Mouse (Mus musculus) midbrain, embryonic 16.5 days (tissue): Measurements from ENCODE around the gene Sf1. TPM values are rescaled to one million over a fixed set of nuclear protein-coding genes. Genes with fewer than 3 reads are reported as not detected.

Experiments used
- ATAC-seq: fragments of 200-750 bp; cut with Nextera tagmentation; 2 replicates; pipeline ENCODE4 v1.8.0; 2017; ENCODE audit warnings: moderate TSS enrichment
- H3K27ac ChIP-seq: fragments of 300-500 bp; sonication (generic); 2 replicates; pipeline ENCODE4 v1.5.1; 2014; ENCODE audit warnings: mild to moderate bottlenecking, low read length, mixed read lengths
- H3K27me3 ChIP-seq: fragments of 300-500 bp; sonication (generic); 2 replicates; pipeline ENCODE4 v1.6.1; 2014; ENCODE audit warnings: low read depth, low read length, mixed read lengths; ENCODE audit not compliant: control insufficient read depth, insufficient read depth
- H3K36me3 ChIP-seq: fragments of 300-500 bp; sonication (generic); 2 replicates; pipeline ENCODE4 v1.6.1; 2014; ENCODE audit warnings: mild to moderate bottlenecking, low read length, moderate library complexity, mixed read lengths; ENCODE audit not compliant: control insufficient read depth, insufficient read depth
- H3K4me1 ChIP-seq: fragments of 300-500 bp; sonication (generic); 2 replicates; pipeline ENCODE4 v1.6.1; 2014; ENCODE audit warnings: mild to moderate bottlenecking, low read length, mixed read lengths; ENCODE audit not compliant: control insufficient read depth, insufficient read depth
- H3K4me2 ChIP-seq: fragments of 300-500 bp; sonication (generic); 2 replicates; pipeline ENCODE4 v1.6.1; 2014; ENCODE audit warnings: mild to moderate bottlenecking, low read length, mixed read lengths
- H3K4me3 ChIP-seq: fragments of 300-500 bp; sonication (generic); 2 replicates; pipeline ENCODE4 v1.5.1; 2014; ENCODE audit warnings: low read depth, mild to moderate bottlenecking, low read length, moderate library complexity, mixed read lengths
- H3K9ac ChIP-seq: fragments of 300-500 bp; sonication (generic); 2 replicates; pipeline ENCODE4 v1.6.1; 2014; ENCODE audit warnings: low read depth, low read length, mixed read lengths
- H3K9me3 ChIP-seq: fragments of 300-500 bp; sonication (generic); replicated peaks from 2 replicates; pipeline ENCODE4 v1.6.1; 2014; ENCODE audit warnings: mild to moderate bottlenecking, low read length, mixed read lengths; ENCODE audit not compliant: control insufficient read depth, poor library complexity, severe bottlenecking
- WGBS: fragments of 180-500 bp; shearing (Covaris S2); extraction: QIAGEN DNeasy Blood & Tissue Kit; methylation state at CpG from one replicate; pipeline ENCODE4 v1.1.7; 2014; 5-methylcytosine and 5-hydroxymethylcytosine counted together
- polyA plus RNA-seq: library from polyadenylated mRNA; unstranded; fragments of >200 nt; fragmentation: Nextera tagmentation; extraction: Ambion mirVana; gene quantifications from 2 replicates; pipeline ENCODE4 v1.2.1, GENCODE M21; 2015

Gene Sf1
- polyA plus RNA-seq, 1 experiment from 2014 or later = 95.9 TPM

DNA sequence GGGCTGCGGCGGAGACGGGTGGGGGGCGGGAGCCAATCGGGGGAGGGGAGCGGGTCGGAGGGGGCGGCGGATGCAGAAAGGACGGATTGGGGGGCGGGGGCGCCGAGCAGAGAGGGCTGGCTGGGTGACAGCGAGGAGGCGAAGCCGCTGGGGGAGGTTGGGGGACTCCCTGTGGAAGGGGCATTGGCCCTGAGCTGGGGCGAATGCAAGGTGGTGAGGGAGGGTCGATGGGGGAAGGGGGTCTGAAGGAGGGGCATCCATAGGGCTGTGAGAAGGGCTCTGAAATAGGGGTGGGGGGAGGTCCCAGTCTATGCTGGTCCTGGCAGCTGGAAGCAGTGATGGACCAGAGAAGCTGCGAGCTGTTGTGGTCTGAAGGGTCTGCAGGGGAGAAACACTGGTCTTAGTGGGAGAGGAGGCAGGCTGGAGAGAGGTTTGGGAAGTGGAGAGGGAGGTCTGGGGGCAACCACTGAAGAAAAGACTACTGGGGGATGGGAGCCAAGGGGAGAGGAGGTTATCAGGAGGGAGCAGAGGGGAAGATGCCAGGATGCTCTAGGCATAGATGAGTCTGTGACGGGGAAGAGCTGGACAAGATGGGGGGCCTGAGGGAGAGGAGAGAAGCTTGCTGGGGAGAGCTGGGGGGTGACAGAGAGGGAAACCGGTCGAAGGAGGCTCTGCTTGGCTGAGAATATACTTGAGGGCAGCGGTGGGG is 55.6 kb downstream of the Sf1 start:
- peak overlapping the region; percentile 72 for H3K4me2 ChIP-seq
- ATAC-seq = peak; percentile 8
- peak overlapping the region; percentile 96 for H3K27ac ChIP-seq
- WGBS = 3% methylated on average over 17 of the region's 23 CpGs
- peaks cover 66% of the 10 kb centered on the region for H3K4me1 ChIP-seq
- H3K27me3 ChIP-seq = no peaks in the 10 kb centered on the region
- no peaks in the 10 kb centered on the region for H3K36me3 ChIP-seq
- peak overlapping the region; percentile 73 for H3K4me3 ChIP-seq
- H3K9me3 ChIP-seq = no peaks in the 10 kb centered on the region
- peak overlapping the region; percentile 86 for H3K9ac ChIP-seq

DNA sequence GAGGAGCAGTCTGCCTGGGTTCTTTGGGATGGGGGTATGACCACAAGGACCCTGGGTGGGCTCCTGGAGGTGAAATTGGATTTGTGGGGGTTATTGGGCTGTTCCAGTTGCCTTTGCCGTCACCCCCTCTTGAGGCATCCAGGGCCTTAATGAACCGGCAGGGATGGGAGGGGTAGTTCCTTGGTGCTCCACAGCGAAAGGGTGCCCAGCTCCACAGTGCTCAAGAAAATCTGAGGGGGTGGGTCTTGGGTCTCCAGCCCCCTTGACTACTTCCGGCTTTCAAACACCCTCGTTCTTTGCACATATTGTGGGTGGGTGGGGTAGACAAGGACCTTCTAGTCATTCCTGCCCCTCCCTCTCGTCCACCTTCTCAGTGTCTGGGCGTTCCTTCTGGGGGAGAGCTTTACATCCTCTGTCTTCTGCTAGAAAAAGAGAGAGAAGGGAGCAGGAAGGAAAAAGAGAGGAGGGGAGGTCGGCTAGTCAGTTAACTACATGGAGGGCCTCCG is 56.4 kb downstream of the Sf1 start:
- peak overlapping the region; percentile 86 for H3K9ac ChIP-seq
- H3K27me3 ChIP-seq = no peaks in the 10 kb centered on the region
- H3K27ac ChIP-seq = peak overlapping the region; percentile 96
- no peaks in the 10 kb centered on the region for H3K9me3 ChIP-seq
- peaks cover 73% of the 10 kb centered on the region for H3K4me1 ChIP-seq
- 37% methylated on average over 9 of the region's 9 CpGs for WGBS
- no peak for ATAC-seq
- H3K4me2 ChIP-seq = peak overlapping the region; percentile 72
- H3K4me3 ChIP-seq = peak overlapping the region; percentile 73
- no peaks in the 10 kb centered on the region for H3K36me3 ChIP-seq

DNA sequence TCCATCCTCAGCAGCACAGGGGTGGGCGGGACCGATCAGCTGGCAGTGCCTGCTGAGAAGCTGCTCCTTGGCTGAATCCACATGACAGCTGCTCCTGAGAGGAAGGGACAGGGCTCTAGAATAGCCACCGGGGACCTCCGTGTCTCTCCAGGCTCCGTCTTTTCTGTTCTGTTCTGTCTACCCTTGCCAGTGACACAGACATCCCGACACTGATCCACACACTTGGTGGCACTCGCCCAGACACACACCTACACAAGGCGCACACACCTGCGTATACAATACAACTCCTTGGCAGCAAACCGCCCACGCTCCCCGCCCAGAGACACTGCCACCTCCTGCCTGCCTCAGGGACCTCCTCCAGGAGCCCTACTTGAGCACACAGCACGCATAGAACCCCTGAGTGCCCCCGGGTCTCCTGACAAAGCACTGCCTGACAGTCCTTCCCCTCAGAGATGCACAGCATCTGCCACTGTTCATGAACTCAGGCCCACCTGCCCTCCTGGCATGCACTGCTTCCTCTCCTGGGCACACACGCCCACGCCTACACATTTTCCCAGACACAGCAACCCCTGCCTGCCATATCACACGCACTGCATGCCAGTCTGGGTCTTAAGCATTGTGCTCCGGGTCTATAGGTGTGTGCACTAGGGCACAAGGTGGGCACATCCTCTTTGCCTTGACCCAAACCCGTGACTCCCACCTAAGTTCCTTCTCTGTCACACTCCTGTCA is 57.2 kb downstream of the Sf1 start:
- Histone ChIP-seq H3K4me1 (peaks cover 75% of the 10 kb centered on the region), H3K36me3 (no peaks in the 10 kb centered on the region), H3K9ac (peak overlapping the region; percentile 86), H3K4me2 (peak overlapping the region; percentile 72), H3K27ac (peak overlapping the region; percentile 96; the same call in 1 of the 2 replicates), H3K27me3 (no peaks in the 10 kb centered on the region), H3K4me3 (peak overlapping the region; percentile 73), H3K9me3 (no peaks in the 10 kb centered on the region)
- ATAC-seq = no peak
- 51% methylated on average over 19 of the region's 19 CpGs for WGBS

DNA sequence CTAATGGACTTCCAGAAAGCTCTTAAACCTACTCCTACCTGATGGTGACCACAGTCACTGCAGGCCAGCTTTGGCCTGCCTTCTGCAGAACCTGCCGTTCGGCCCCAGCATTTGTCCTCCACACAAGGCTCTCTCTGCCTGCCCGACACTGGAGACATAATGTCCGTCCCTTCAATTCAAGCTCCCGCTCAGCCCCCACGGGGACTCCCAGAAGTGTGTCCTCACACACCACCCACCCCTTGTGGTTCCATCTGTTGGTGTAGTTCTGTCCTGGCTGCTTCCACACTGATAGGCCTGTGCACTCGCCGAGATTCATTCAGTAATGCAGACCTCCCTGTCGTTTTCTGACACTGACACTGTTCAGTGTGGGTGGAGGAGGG is 57.7 kb downstream of the Sf1 start:
- Histone ChIP-seq H3K9me3 (no peaks in the 10 kb centered on the region), H3K36me3 (no peaks in the 10 kb centered on the region), H3K4me3 (peak overlapping the region; percentile 73; the same call in 1 of the 2 replicates), H3K27me3 (no peaks in the 10 kb centered on the region), H3K9ac (peak overlapping the region; percentile 53), H3K27ac (no peak overlapping the region), H3K4me1 (peaks cover 75% of the 10 kb centered on the region), H3K4me2 (peak overlapping the region; percentile 72)
- 66% methylated on average over 9 of the region's 9 CpGs for WGBS
- ATAC-seq = no peak

DNA sequence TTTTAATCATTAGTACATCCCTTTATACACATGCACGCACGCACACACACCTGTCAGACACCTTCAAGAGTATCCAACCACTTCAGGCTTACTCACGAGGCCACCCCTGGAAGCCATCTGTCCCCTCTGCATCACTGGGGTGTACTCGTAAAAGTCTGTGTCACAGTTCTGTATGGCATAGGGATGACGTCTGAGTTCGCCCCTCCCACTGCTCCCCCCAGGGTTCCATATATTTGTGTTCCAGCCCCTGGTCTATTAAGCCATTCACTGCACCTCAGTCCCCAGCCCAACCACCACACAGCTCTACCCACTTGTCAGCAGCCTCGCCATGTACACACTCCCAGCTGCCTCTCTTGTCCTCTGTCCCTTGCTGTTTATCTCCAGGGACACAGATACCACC is 58.5 kb downstream of the Sf1 start:
- ATAC-seq = no peak
- no peaks in the 10 kb centered on the region for H3K36me3 ChIP-seq
- no peaks in the 10 kb centered on the region for H3K27me3 ChIP-seq
- 68% methylated on average over 7 of the region's 7 CpGs for WGBS
- peaks cover 74% of the 10 kb centered on the region for H3K4me1 ChIP-seq
- no peaks in the 10 kb centered on the region for H3K9me3 ChIP-seq
- H3K4me3 ChIP-seq = no peak overlapping the region
- H3K9ac ChIP-seq = no peak overlapping the region
- no peak overlapping the region for H3K4me2 ChIP-seq
- H3K27ac ChIP-seq = no peak overlapping the region

DNA sequence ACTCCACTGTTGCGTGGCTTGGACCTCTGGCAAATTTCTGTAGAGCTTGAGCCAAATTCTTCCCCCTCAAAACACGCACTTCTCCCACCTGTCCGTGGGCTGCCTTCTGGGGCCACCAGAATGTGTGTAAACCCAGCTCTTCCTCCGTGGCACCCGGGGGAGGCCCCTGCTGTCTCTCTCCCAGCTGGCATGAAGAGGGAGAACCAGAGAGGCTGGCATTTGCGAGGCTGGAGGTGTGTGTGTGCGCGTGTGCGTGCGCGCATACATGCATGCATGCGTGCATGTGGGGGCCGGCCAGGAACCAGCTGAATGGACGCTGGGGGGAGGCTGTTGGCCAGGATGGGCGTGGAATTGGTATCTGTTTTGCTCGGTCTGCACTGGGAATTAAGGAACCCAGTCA is 59.8 kb downstream of the Sf1 start:
- H3K36me3 ChIP-seq = no peaks in the 10 kb centered on the region
- H3K9ac ChIP-seq = no peak overlapping the region
- H3K4me1 ChIP-seq = peaks cover 75% of the 10 kb centered on the region
- ATAC-seq = no peak
- no peak overlapping the region for H3K4me3 ChIP-seq
- no peaks in the 10 kb centered on the region for H3K9me3 ChIP-seq
- no peaks in the 10 kb centered on the region for H3K27me3 ChIP-seq
- no peak overlapping the region for H3K27ac ChIP-seq
- no peak overlapping the region for H3K4me2 ChIP-seq
- 86% methylated on average over 16 of the region's 16 CpGs for WGBS

DNA sequence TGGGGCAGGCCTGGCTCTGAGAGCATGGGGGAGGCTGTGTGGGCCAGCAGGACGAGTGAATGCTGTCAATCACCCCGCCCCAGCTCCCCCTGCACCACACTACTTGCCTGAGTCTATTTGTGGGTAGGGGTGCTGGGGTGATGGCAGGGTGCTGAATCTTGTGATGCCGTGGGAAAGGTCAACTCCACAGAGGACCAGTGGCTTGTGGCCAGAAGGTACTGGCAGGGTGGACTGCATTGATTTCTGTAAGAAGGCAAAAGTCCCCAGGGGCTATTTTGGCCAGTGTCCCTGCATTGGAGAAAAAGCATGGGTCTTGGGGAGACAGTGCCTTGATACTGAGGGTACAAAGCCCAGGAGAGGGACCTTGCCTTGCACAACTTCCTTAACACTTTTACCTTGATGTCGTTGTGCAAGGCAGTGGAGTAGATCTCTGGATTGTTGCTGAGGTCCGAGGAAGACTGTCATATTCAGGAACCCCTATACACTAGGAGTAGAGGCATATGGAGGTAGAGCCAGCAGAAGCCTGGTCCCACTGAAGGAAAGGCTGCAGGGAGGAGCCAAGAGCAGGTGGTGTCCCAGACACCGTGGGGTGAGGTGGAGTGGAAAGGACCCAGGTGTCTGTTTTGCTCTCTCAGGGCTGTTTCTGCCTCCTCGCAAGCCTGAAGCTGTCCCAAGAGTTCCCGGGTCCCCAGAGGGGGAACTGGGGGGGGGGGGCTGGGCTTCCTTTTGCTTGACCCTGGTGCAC is 60.8 kb downstream of the Sf1 start:
- Histone ChIP-seq H3K27ac (no peak overlapping the region), H3K4me1 (peaks cover 86% of the 10 kb centered on the region), H3K36me3 (no peaks in the 10 kb centered on the region; the same call in 1 of the 2 replicates), H3K9ac (no peak overlapping the region), H3K4me3 (no peak overlapping the region), H3K27me3 (no peaks in the 10 kb centered on the region), H3K4me2 (no peak overlapping the region), H3K9me3 (no peaks in the 10 kb centered on the region)
- no peak for ATAC-seq
- 57% methylated on average over 8 of the region's 8 CpGs for WGBS

DNA sequence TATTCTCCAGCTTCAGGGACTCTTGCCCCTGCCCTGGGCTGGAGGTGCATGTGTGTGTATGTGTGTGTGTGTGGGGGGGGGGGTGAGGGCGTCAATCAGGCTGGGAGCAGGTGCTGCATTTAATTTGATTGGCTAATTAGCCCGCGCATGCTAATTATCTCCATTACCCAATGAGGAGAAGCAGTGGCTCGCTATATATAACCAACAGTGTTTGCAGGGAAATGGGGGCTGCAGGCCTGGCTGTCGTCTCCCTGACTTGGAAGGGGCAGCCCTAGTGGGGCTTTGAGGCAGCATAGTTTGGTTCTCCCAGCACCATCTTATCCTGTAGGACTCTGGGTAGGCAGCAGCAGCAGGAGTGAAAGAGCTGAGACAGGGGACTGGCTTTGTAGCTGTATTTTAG is 62.1 kb downstream of the Sf1 start:
- Histone ChIP-seq H3K36me3 (no peaks in the 10 kb centered on the region; the same call in 1 of the 2 replicates), H3K27me3 (no peaks in the 10 kb centered on the region), H3K9ac (0 out of 2 replicates have a peak overlapping the region, but pooled peaks have one; percentile 3), H3K4me1 (peaks cover 87% of the 10 kb centered on the region), H3K4me2 (no peak overlapping the region), H3K4me3 (no peak overlapping the region), H3K9me3 (no peaks in the 10 kb centered on the region), H3K27ac (no peak overlapping the region)
- 35% methylated on average over 5 of the region's 5 CpGs for WGBS
- ATAC-seq = no peak
